Mouse (Mus musculus) granulocyte monocyte progenitor cell, adult 5-6 weeks (primary cell): Measurements from ENCODE around the gene Hpd. TPM values are rescaled to one million over a fixed set of nuclear protein-coding genes. Genes with fewer than 3 reads are reported as not detected.
"Not testable (repeated sequence)": the region's sequence is repeated elsewhere in the genome, so short reads cannot be mapped to it uniquely, and the experiment has no call there.

ENCODE experiments used
- ATAC-seq: replicated peaks from 2 replicates; pipeline ENCODE4 v1.8.0; 2016; ENCODE audit warnings: mild to moderate bottlenecking, moderate TSS enrichment, inconsistent platforms; ENCODE audit not compliant: poor library complexity, severe bottlenecking
- total RNA-seq, 2 experiments: library from RNA; stranded (forward) in 1 of 2; stranded (reverse) in 1 of 2; fragments of 200-712, 200-1000 nt in 1 of 2; fragments of >200 nt in 1 of 2; fragmentation: Nextera tagmentation in 1 of 2; gene quantifications; 2 replicates each; pipeline ENCODE4 v1.2.3; 2014 to 2017

Hpd gene
- not detected in 2 replicates for total RNA-seq (2014; fragmentation: Nextera tagmentation)
- total RNA-seq (2017), result not detected in 2 replicates

GRCm38 (mm10) chr5:123182651-123183050, at the start of gene Hpd:
Hpd (minus strand) TSS chr5:123182727.
- ATAC-seq, result no peak

DNA sequence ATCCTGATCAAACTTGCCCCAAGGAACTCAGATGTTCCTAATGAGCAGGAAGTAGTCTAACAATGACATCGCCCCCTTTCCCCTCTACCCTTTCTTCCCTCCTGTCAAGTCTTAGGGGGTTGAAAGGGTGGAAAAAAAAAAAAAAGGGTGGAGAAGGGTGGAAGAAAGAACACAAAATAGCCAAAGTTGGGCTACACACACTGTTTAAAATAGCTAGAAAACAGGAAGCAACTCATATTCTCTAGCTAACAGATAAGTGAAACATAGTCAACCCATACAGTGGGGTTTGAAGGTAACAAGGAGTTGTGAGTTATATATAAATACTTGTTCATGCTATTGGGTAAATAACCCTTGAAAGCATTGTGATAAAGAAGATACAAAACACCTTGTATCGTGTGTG, 49.7 kb upstream of the Hpd start:
- no peak for ATAC-seq

DNA sequence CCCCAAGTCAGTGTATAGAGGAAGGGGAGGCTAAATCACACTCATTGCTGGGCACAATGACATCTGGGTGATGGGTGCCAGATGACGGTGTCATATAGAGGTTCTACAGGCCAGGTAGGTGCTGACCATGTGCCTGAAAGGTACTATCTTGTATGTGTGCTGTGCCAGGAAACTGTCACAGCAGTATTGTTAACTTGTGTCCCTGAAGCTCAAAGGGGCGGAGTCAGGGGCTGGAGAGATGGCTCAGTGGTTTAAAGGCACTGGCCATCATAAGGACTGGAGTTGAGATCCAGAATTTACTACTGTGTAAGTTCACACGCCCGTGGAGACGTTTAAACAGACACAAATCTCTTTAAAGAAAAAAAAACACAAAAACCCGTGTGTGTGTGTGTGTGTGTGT, 46.8 kb upstream of the Hpd start:
- ATAC-seq, result no peak

DNA sequence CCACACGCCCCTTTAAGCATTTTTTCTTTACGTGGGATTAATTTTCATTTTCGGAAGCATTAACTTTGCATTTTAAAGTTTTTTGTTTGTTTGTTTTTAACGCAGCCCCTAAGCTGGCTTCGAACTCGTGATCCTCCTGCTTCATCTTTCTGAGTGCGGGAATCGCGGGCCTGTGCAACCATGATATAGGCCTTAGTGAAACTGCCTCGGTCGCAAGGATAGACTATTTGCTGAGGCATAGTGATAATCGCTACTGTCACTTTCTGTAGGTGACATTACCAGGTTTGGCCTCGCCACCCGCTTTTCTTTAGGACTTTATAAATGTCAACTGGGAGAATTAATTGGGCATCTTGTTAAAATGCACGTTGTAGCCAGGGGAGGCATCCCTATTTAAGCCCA, 46.0 kb upstream of the Hpd start:
- no peak for ATAC-seq

- ATAC-seq, result peak; percentile 96
Observed at GRCm38 (mm10) chr5:123227762-123228523, 45.4 kb upstream of the Hpd start.

DNA sequence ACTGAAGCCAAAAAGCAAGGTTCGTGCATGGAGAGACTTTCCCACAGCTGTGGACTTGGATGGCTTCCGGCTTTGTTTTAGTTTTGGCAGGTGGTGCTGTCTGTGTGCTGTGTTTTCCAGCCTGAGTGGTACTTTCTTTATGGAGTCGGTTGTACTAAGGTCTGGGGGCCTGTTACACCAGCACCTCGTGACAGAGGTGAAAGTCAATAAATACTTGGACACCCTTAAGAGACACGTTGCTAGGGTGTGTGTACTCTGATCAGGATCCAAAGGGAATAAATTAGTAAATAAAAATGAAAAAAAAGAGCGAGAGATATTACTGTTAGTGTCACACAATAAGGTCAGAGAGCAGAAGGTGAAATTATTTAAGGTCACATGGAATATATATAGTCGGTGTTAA, 44.3 kb upstream of the Hpd start:
- ATAC-seq, result no peak

DNA sequence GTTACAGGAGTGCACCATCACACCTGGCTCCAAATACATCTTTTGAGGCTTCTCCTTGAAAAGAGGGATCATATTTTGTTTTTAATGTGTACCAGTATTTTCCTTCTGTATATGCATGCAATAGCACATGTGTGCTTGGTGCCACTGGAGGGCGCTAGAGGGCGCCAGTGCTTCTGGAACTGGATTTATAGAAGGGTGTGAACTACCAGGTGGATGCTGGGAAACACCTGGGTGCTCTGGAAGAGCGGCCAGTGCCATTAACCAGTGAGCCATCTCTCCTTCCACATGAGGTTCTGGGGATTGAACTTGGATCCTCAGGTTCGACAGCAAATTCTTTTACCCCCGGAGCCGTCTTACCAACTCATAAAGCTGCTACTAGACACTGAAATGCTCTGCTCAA, 41.3 kb upstream of the Hpd start:
- ATAC-seq, result not testable (repeated sequence)

- ATAC-seq, result peak; percentile 92
Observed at GRCm38 (mm10) chr5:123223051-123223410, 40.5 kb upstream of the Hpd start.

DNA sequence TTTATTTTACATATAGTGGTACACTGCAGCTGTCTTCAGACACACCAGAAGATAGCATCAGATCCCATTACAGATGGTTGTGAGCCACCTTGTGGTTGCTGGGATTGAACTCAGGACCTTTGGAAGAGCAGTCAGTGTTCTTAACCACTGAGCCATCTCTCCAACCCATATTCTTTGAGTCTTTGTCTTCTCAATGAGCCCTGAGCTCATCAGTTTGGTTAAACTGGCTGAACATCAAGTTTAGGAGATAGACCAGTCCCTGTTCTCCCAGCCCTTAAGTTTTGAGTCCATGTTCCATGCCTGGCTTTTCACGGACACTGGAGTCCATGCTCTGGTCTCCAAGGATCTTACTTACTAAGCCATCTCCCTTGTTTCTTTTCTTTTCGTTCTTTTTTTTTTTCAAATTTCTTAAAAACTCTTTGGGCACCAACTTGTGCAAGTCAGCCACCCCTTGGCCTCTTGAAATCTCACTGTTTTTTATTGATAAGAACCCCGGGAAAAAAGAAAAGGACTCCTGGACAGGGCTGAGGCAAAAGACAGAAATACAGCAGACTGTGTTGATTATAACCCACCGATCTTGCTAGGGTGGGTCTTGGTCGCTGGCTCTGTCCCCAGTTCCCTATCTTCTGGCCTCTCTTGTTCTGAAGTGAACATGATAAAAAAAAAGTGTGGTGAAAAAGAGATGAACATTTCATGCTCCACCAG, 40.0 kb upstream of the Hpd start:
- peak; percentile 40 for ATAC-seq

DNA sequence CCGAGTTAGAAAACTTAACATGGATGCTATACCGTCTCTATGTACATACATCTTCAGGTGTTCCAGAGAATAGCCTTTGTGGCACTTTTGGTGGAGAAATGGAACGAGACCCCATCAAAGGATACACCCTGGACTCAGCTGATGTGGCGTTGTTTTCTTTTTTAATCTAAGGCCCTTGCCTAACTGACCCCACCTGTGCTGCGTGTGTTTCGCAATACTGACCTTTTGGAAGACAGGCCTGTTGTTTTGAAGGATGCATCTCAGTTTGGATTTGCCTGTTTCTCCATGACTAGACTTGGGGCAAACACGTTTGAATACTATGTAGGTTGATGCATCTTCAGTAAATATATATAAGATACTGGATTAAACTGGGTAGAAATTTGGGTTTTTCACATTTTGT, 21.1 kb upstream of the Hpd start:
- ATAC-seq, result not testable (repeated sequence)

GRCm38 (mm10) chr5:123202771-123203170, 20.2 kb upstream of the Hpd start:
- not testable (repeated sequence) for ATAC-seq

DNA sequence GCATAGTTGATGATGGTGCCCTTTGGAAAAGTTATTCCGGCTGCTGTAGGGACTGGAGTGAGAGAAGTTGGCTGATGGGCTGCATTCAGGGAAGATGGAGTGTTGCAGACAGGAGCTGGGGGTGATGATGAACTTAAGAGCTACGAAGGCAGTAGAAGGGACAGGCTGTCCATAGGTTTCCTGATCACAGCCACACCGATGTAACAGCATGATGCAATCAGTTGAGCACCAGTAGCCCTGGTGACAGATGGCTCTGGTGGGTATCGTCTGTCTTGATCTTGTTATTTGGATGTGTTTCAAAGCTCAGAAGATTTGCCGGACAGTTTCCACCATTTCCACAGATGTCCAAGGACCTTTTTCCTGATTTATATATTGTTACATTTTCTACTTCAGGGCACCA, 19.5 kb upstream of the Hpd start:
- ATAC-seq, result no peak

- no peak for ATAC-seq
Observed at GRCm38 (mm10) chr5:123201523-123201892, 19.0 kb upstream of the Hpd start.

- not testable (repeated sequence) for ATAC-seq
Observed at GRCm38 (mm10) chr5:123200816-123201522, 18.4 kb upstream of the Hpd start.

DNA sequence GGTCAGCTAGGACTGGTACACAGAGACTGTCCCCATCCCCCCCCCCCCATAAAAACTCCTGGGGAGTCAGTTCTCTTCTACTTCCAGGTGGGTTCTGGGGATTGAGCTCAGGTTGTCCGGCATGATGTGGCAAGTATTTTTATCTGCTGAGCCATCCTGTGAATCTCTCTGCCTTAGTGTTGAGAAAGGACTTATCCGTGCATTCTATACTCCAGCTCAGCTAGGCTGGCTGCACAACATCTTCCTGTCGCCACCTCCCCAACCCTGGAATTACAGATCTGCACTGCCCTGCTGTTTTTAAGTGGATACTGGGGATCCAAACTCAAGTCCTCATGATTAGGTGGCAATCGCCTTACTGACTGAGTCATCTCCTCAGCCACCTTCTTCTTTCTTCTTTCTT, 16.0 kb upstream of the Hpd start:
- ATAC-seq, result no peak

GRCm38 (mm10) chr5:123196746-123197145, 14.2 kb upstream of the Hpd start:
- ATAC-seq, result no peak

DNA sequence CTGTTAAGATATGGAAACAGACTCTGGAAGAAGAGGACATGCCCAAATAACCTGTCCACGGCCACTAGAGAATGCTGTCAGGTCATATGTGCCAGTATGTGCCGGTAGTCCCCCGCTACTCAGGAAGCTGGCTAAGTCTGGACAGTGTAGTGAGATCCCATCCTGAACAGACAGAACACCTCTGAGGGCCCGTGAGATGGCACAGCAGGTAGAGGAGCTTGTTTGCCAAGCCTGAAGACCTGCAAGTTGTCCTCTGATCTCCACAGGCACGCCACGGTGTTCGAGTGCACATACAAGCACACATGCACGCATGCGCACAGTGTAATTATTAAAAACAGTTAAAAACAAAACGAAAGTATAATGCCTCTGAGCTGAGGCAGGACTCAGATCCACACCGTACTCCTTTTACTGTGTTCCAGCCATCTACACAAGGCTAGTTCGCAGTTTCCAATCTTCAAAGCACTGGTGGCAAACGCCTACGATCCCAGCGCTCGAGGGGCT, 13.0 kb upstream of the Hpd start:
- no peak for ATAC-seq

DNA sequence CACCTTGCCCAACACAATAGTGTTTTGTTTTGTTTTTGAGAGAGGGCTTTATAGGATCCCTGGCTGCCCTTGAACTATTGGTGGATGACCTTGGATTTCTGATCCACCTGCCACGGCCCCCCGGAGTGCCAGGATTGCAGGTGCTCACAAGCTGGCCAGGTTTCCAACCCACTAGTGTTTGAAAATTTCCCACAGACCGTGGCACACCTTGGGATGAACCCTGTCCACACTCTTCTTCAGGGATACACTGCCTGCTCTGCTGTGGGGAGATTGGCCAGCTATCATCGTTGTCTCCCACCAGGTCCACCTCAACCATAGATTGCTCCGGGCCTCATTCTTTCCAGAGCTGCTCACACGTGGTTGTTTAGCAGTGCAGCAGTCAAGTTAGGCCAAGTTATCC, 12.3 kb upstream of the Hpd start:
- no peak for ATAC-seq

GRCm38 (mm10) chr5:123193436-123193835, 10.9 kb upstream of the Hpd start:
- ATAC-seq, result no peak

GRCm38 (mm10) chr5:123192606-123193150, 10.2 kb upstream of the Hpd start:
- ATAC-seq, result no peak

GRCm38 (mm10) chr5:123191427-123191826, 8.9 kb upstream of the Hpd start:
- ATAC-seq, result no peak
